Mouse (Mus musculus): ENCODE measurements around the gene Trpm3. TPM values are rescaled to one million over a fixed set of nuclear protein-coding genes. Genes with fewer than 3 reads are reported as not detected.

The Trpm3 gene
- polyA plus RNA-seq, 1 experiment from 2014 or later, result 28.5 TPM

DNA sequence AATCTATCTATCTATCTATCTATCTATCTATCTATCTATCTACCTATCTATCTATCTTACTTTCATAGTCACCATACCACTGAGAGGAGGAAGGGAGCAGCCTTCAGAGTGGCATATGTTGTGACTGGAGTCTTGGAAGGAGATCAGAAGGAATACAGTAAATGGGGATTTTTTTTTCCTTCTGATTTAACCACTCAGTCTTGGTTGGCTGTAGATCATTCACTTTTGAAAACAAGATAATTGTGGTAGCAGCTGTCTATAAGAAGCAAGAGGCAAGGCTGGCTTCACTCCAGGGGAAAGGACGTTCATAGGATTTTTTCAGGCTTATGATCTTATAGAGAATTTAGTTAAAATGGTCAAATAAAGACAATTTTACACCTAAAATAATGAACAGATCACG lies 188.0 kb downstream of the Trpm3 start:
- Histone ChIP-seq H3K4me1 (no peaks in the 10 kb centered on the region), H3K36me3 (replicated peaks) (no peaks in the 10 kb centered on the region), H3K4me2 (no peak overlapping the region), H3K27me3 (replicated peaks) (no peaks in the 10 kb centered on the region), H3K27ac (no peak overlapping the region), H3K9ac (no peak overlapping the region), H3K9me3 (no peaks in the 10 kb centered on the region), H3K4me3 (no peak overlapping the region)
- ATAC-seq (replicated peaks), result no peak
- 52% methylated on average over 2 of the region's 2 CpGs for WGBS

- 40% methylated on average over 5 of the region's 5 CpGs for WGBS
- Histone ChIP-seq H3K4me3 (no peak overlapping the region), H3K9ac (no peak overlapping the region), H3K36me3 (replicated peaks) (no peaks in the 10 kb centered on the region), H3K4me1 (no peaks in the 10 kb centered on the region), H3K27me3 (replicated peaks) (no peaks in the 10 kb centered on the region), H3K27ac (no peak overlapping the region), H3K4me2 (no peak overlapping the region), H3K9me3 (no peaks in the 10 kb centered on the region)
- ATAC-seq (replicated peaks), result no peak
Measured at GRCm38 (mm10) chr19:22327226-22327625, 188.4 kb downstream of the Trpm3 start.

- 90% methylated on average over 3 of the region's 3 CpGs for WGBS
- Histone ChIP-seq H3K9ac (no peak overlapping the region), H3K4me2 (no peak overlapping the region), H3K27me3 (replicated peaks) (no peaks in the 10 kb centered on the region), H3K36me3 (replicated peaks) (no peaks in the 10 kb centered on the region), H3K4me3 (no peak overlapping the region), H3K27ac (no peak overlapping the region), H3K4me1 (no peaks in the 10 kb centered on the region), H3K9me3 (no peaks in the 10 kb centered on the region)
- ATAC-seq (replicated peaks), result 0 out of 2 replicates have a peak, but pooled peaks have one; percentile 62
Measured at GRCm38 (mm10) chr19:22336278-22336677, 197.4 kb downstream of the Trpm3 start.

DNA sequence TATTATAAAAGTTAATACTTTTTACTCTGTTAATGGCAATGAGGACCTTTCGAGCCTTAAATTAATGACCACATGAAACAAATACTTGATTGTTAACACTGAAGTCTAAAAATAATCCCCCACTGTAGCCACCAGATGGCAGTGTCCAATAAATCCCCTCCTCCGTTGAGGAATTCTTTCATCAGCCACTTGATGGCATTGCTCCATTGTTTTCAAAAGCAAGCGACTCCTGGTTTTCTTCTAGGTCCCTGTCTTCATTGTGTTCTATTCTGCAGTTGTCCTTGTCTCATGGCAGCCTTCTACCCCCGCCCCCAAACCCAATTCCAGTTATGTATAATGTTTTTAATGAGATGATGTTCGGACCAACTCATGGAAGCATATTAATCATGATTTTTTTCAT lies 198.6 kb downstream of the Trpm3 start:
- Histone ChIP-seq H3K36me3 (replicated peaks) (no peaks in the 10 kb centered on the region), H3K9ac (no peak overlapping the region), H3K27me3 (replicated peaks) (no peaks in the 10 kb centered on the region), H3K9me3 (no peaks in the 10 kb centered on the region), H3K27ac (no peak overlapping the region), H3K4me3 (no peak overlapping the region), H3K4me1 (no peaks in the 10 kb centered on the region), H3K4me2 (no peak overlapping the region)
- WGBS, result 18% methylated on average over 5 of the region's 5 CpGs
- ATAC-seq (replicated peaks), result peak; percentile 76

GRCm38 (mm10) chr19:22338927-22339326 lies 200.1 kb downstream of the Trpm3 start:
- no peak overlapping the region for H3K27ac ChIP-seq
- no peak overlapping the region for H3K4me3 ChIP-seq
- H3K9me3 ChIP-seq, result no peaks in the 10 kb centered on the region
- WGBS, result 74% methylated on average over 8 of the region's 8 CpGs
- H3K9ac ChIP-seq, result no peak overlapping the region
- no peaks in the 10 kb centered on the region for H3K27me3 ChIP-seq (replicated peaks)
- no peak overlapping the region for H3K4me2 ChIP-seq
- no peaks in the 10 kb centered on the region for H3K4me1 ChIP-seq
- no peaks in the 10 kb centered on the region for H3K36me3 ChIP-seq (replicated peaks)
- no peak for ATAC-seq (replicated peaks)

DNA sequence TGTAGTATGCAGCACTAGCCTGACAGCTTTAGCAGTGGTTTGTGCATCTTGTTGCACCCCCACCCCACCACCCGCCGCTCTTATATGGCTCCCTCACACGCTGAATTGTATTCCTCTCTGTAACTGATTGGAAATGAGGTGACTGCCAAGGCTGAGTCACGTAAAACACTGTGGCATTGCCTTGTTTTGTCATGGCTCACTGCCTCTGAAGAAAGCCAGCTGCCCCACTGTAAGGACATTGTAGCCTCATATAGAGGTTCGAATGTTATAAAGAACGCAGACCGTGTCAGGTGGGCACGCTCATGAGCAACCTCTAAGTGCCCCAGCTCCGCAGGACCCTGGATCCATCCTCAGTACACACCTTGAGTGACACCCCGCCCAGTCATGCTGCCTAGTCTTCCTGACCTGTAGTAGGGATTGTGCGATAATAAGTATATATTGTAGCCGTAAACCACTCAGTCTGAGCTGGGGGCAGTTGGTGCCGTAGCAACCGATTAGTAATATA lies 215.2 kb downstream of the Trpm3 start:
- Histone ChIP-seq H3K36me3 (replicated peaks) (no peaks in the 10 kb centered on the region), H3K9ac (no peak overlapping the region), H3K4me3 (no peak overlapping the region), H3K4me2 (no peak overlapping the region), H3K27ac (no peak overlapping the region), H3K4me1 (peaks cover 6% of the 10 kb centered on the region; the same call in 1 of the 2 replicates), H3K27me3 (replicated peaks) (no peaks in the 10 kb centered on the region), H3K9me3 (no peaks in the 10 kb centered on the region)
- ATAC-seq (replicated peaks), result peak; percentile 64
- 74% methylated on average over 14 of the region's 14 CpGs for WGBS

DNA sequence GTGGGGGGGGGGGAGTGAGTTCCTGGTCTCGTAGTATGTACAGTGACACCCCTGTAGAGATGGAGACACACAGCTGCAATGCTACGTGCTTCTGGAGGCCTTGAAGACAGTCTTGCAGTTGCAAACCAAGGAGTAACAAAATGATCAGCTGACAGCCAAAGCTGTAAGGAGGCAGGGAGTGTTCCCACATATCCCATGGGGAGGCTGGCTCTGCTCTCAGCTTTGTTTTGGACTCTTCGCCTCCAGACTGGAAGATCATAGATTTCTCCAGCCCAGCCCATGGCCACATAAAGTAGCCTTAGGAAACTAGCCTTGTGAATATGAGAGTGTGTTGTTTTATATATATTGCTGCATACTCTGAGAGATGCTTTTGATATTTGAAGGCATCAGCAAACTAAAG lies 248.0 kb downstream of the Trpm3 start:
- WGBS, result 89% methylated on average over 3 of the region's 3 CpGs
- Histone ChIP-seq H3K9me3 (no peaks in the 10 kb centered on the region), H3K27me3 (replicated peaks) (no peaks in the 10 kb centered on the region), H3K9ac (no peak overlapping the region), H3K4me2 (no peak overlapping the region), H3K4me3 (no peak overlapping the region), H3K4me1 (no peaks in the 10 kb centered on the region), H3K36me3 (replicated peaks) (no peaks in the 10 kb centered on the region), H3K27ac (no peak overlapping the region)
- ATAC-seq (replicated peaks), result no peak

DNA sequence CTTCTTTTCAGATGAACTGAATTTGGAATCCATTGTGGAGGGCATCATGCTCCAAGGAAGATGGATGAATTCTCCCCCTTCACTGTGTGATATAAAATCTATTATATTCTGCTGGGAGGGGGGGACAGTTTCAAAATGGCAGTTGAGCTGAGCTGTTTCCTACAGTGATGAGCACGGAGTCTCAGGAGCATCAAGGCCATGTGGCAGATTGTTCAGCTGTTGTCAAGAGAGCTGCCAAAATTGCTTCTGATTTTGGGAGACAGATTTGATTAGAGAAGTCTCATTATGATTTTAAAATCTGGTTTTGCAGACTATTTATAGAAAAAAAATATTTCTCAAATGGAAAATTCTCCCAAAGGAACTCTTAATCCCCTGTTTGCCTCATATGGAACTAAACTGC lies 255.9 kb downstream of the Trpm3 start:
- ATAC-seq (replicated peaks), result no peak
- 66% methylated on average over 1 of the region's 1 CpGs for WGBS
- H3K27ac ChIP-seq, result no peak overlapping the region
- no peak overlapping the region for H3K4me2 ChIP-seq
- no peaks in the 10 kb centered on the region for H3K9me3 ChIP-seq
- no peaks in the 10 kb centered on the region for H3K36me3 ChIP-seq (replicated peaks)
- no peaks in the 10 kb centered on the region for H3K4me1 ChIP-seq
- H3K4me3 ChIP-seq, result no peak overlapping the region
- no peaks in the 10 kb centered on the region for H3K27me3 ChIP-seq (replicated peaks)
- no peak overlapping the region for H3K9ac ChIP-seq

DNA sequence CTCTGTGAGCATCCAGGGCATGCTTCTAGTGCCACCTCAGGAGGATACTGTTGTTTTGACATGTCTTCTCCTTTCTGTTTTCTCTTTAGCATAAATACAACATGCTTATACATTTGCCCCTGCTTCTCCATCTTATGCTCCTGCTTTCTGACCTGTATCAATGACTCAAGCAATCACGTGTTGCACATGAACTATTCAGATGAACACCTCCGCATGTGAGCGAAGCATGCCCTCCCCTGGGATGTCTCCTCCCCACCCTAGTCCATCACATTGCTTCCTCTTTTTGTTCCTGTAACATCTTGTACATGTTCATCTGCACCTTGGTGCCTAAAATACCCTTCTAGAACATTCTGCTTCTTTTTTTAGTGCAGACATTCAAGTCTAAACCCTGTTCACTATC lies 265.2 kb downstream of the Trpm3 start:
- Histone ChIP-seq H3K9me3 (no peaks in the 10 kb centered on the region), H3K9ac (no peak overlapping the region), H3K4me1 (no peaks in the 10 kb centered on the region), H3K4me2 (no peak overlapping the region), H3K36me3 (replicated peaks) (no peaks in the 10 kb centered on the region), H3K4me3 (no peak overlapping the region), H3K27ac (no peak overlapping the region), H3K27me3 (replicated peaks) (no peaks in the 10 kb centered on the region)
- ATAC-seq (replicated peaks), result no peak
- WGBS, result 90% methylated on average over 3 of the region's 3 CpGs

DNA sequence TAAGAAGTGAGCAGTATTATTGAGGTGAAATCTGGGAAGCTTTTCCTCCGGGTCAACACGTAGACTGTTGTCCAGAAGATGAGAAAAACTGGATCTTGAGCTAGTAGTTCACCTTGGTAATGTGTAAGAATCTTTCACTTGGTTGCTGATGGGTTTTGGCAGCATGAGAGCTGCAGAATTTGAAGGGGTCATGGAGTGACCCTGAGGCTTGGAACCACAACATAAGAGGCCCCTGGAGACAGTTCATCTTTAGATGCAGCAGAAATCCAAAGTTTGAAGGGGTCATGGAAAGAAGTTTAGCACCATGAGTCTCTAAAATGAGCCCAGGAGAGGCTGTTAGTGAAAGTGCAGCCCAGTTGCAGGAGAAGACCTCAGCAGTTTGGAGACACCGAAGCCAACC lies 279.4 kb downstream of the Trpm3 start:
- Histone ChIP-seq H3K4me3 (no peak overlapping the region), H3K27ac (no peak overlapping the region), H3K9ac (no peak overlapping the region), H3K36me3 (replicated peaks) (no peaks in the 10 kb centered on the region), H3K4me1 (no peaks in the 10 kb centered on the region), H3K27me3 (replicated peaks) (no peaks in the 10 kb centered on the region), H3K9me3 (no peaks in the 10 kb centered on the region), H3K4me2 (no peak overlapping the region)
- WGBS, result 96% methylated on average over 3 of the region's 3 CpGs
- no peak for ATAC-seq (replicated peaks)

GRCm38 (mm10) chr19:22437207-22437606 lies 298.4 kb downstream of the Trpm3 start:
- Histone ChIP-seq H3K4me1 (no peaks in the 10 kb centered on the region), H3K27me3 (replicated peaks) (no peaks in the 10 kb centered on the region), H3K27ac (no peak overlapping the region), H3K4me3 (no peak overlapping the region), H3K4me2 (no peak overlapping the region), H3K9me3 (no peaks in the 10 kb centered on the region), H3K9ac (no peak overlapping the region), H3K36me3 (replicated peaks) (no peaks in the 10 kb centered on the region)
- ATAC-seq (replicated peaks), result no peak
- WGBS, result 82% methylated on average over 2 of the region's 2 CpGs

GRCm38 (mm10) chr19:22447418-22448339 lies 308.8 kb downstream of the Trpm3 start:
- Histone ChIP-seq H3K36me3 (replicated peaks) (no peaks in the 10 kb centered on the region), H3K4me2 (peak overlapping the region; percentile 82), H3K4me1 (peaks cover 14% of the 10 kb centered on the region; the same call in 1 of the 2 replicates), H3K4me3 (peak overlapping the region; percentile 57), H3K27ac (peak overlapping the region; percentile 74), H3K9me3 (no peaks in the 10 kb centered on the region), H3K9ac (peak overlapping the region; percentile 64), H3K27me3 (replicated peaks) (no peaks in the 10 kb centered on the region)
- 2% methylated on average over 18 of the region's 18 CpGs for WGBS
- ATAC-seq (replicated peaks), result peak; percentile 83
